Mouse (Mus musculus) heart, embryonic 11.5 days (tissue): ENCODE data around the gene Dgkz. TPM values are rescaled to one million over a fixed set of nuclear protein-coding genes. Genes with fewer than 3 reads are reported as not detected.

ENCODE experiments used
- ATAC-seq: fragments of 200-750 bp; cut with Nextera tagmentation; replicated peaks from 2 replicates; pipeline ENCODE4 v1.8.0; 2017; ENCODE audit warnings: moderate library complexity; ENCODE audit not compliant: insufficient number of reproducible peaks, low FRiP score, low TSS enrichment
- H3K27ac ChIP-seq: fragments of 300-500 bp; sonication (generic); 2 replicates; pipeline ENCODE4 v1.5.1; 2014; ENCODE audit warnings: mild to moderate bottlenecking, low read depth, low read length
- H3K27me3 ChIP-seq: fragments of 300-500 bp; sonication (generic); 2 replicates; pipeline ENCODE4 v1.6.1; 2014; ENCODE audit warnings: mild to moderate bottlenecking, low read length, mixed read lengths; ENCODE audit not compliant: control insufficient read depth, insufficient read depth
- H3K36me3 ChIP-seq: fragments of 300-500 bp; sonication (generic); 2 replicates; pipeline ENCODE4 v1.6.1; 2014; ENCODE audit warnings: mild to moderate bottlenecking, low read length, moderate library complexity, mixed read lengths; ENCODE audit not compliant: control insufficient read depth, insufficient read depth
- H3K4me1 ChIP-seq: fragments of 300-500 bp; sonication (generic); 2 replicates; pipeline ENCODE4 v1.6.1; 2014; ENCODE audit warnings: low read length; ENCODE audit not compliant: control insufficient read depth, insufficient read depth
- H3K4me2 ChIP-seq: fragments of 300-500 bp; sonication (generic); 2 replicates; pipeline ENCODE4 v1.6.1; 2014; ENCODE audit warnings: mild to moderate bottlenecking, moderate library complexity
- H3K4me3 ChIP-seq: fragments of 300-500 bp; sonication (generic); 2 replicates; pipeline ENCODE4 v1.5.1; 2014; ENCODE audit warnings: low read depth, low read length
- H3K9ac ChIP-seq: fragments of 300-500 bp; sonication (generic); 2 replicates; pipeline ENCODE4 v1.6.1; 2014; ENCODE audit warnings: mild to moderate bottlenecking, low read depth, low read length, moderate library complexity
- H3K9me3 ChIP-seq: fragments of 300-500 bp; sonication (generic); replicated peaks from 2 replicates; pipeline ENCODE4 v1.6.1; 2016; ENCODE audit warnings: low read length; ENCODE audit not compliant: control insufficient read depth
- WGBS: fragments of 180-500 bp; shearing (Covaris S2); extraction: QIAGEN DNeasy Blood & Tissue Kit; methylation state at CpG from one replicate; pipeline ENCODE4 v1.1.7; 2014; ENCODE audit not compliant: insufficient replicate concordance; 5-methylcytosine and 5-hydroxymethylcytosine counted together
- polyA plus RNA-seq: library from polyadenylated mRNA; unstranded; fragments of >200 nt; fragmentation: Nextera tagmentation; extraction: Ambion mirVana; gene quantifications from 2 replicates; pipeline ENCODE4 v1.2.1, GENCODE M21; 2014

Dgkz gene
- polyA plus RNA-seq, 1 experiment from 2014 or later: 42.1 TPM

DNA sequence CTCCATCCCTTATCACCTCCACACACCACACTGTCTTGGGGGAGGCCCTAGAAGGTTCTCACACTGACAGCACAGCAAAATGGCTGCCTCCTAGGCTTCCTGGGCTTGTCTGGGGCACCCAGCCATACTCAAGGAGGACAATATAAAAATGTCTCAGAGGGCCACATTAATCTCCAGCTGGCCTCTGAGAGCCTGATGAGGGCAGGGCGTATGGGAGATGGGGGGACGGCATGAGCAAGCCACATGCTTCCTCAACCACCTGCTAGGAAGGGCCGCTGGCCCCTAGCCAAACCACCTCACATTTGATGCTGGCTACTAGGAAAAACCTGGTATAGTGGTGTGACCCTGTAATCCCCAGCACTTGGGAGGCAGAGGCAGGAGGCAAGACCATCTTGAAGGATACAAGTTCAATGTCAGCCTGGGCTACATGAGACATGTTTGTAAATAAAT lies 26.8 kb downstream of the Dgkz start:
- peak overlapping the region; percentile 97 for H3K27ac ChIP-seq
- H3K4me2 ChIP-seq: peak overlapping the region; percentile 76
- peaks cover 71% of the 10 kb centered on the region for H3K4me1 ChIP-seq
- no peaks in the 10 kb centered on the region for H3K9me3 ChIP-seq
- WGBS: 57% methylated on average over 3 of the region's 3 CpGs
- ATAC-seq: no peak
- peak overlapping the region; percentile 83 for H3K9ac ChIP-seq
- H3K4me3 ChIP-seq: peak overlapping the region; percentile 45; the same call in 1 of the 2 replicates
- no peaks in the 10 kb centered on the region for H3K36me3 ChIP-seq
- H3K27me3 ChIP-seq: no peaks in the 10 kb centered on the region

GRCm38 (mm10) chr2:91948151-91948509 lies 27.5 kb downstream of the Dgkz start:
- H3K4me2 ChIP-seq: peak overlapping the region; percentile 52
- ATAC-seq: no peak
- H3K9me3 ChIP-seq: no peaks in the 10 kb centered on the region
- peaks cover 64% of the 10 kb centered on the region for H3K4me1 ChIP-seq
- peak overlapping the region; percentile 97 for H3K27ac ChIP-seq
- peak overlapping the region; percentile 2; the same call in 1 of the 2 replicates for H3K4me3 ChIP-seq
- no peaks in the 10 kb centered on the region for H3K27me3 ChIP-seq
- 0 out of 2 replicates have a peak overlapping the region, but pooled peaks have one; percentile 30 for H3K9ac ChIP-seq
- WGBS: 44% methylated on average over 6 of the region's 6 CpGs
- no peaks in the 10 kb centered on the region for H3K36me3 ChIP-seq

DNA sequence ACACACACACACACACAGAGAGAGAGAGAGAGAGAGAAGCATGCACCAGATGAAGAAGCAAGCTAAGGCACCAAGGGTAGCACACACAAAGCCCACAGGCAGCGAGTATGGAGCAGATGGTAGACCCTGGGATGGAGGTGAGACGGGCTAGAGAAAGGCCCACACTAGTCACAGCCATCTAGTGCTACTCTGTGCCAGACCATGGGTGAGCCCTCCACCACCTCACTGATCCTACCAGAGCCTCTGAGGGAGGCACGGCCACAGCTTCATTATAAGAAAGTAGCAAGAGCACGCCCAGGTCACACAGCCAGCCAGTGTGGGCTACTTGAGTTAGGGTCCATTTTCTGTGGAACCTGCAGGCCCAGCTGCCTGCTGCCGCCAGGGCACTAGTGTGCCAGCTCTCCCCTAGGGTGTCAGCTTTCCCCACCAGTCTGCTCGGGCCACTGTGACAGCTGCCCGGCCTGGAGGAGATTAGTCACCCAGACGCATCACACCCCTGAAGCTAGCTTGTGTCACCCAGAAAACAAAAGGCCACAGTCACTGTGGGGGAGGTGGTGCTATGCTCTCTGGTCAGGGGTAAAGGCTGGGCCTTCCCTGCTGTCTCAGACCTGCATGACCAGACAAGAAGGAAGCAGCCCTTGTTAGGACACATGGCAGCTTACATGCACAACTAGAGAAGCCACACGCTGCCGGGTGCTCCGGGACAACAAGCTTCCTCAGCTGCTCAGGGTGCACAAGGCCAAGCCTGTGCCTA lies 28.1 kb downstream of the Dgkz start:
- H3K4me3 ChIP-seq: peak overlapping the region; percentile 2; the same call in 1 of the 2 replicates
- no peaks in the 10 kb centered on the region for H3K36me3 ChIP-seq
- no peaks in the 10 kb centered on the region for H3K27me3 ChIP-seq
- 42% methylated on average over 11 of the region's 11 CpGs for WGBS
- peak overlapping the region; percentile 30; the same call in 1 of the 2 replicates for H3K9ac ChIP-seq
- ATAC-seq: peak; percentile 43
- H3K9me3 ChIP-seq: no peaks in the 10 kb centered on the region
- H3K27ac ChIP-seq: peak overlapping the region; percentile 97
- H3K4me2 ChIP-seq: peak overlapping the region; percentile 52
- peaks cover 63% of the 10 kb centered on the region for H3K4me1 ChIP-seq

DNA sequence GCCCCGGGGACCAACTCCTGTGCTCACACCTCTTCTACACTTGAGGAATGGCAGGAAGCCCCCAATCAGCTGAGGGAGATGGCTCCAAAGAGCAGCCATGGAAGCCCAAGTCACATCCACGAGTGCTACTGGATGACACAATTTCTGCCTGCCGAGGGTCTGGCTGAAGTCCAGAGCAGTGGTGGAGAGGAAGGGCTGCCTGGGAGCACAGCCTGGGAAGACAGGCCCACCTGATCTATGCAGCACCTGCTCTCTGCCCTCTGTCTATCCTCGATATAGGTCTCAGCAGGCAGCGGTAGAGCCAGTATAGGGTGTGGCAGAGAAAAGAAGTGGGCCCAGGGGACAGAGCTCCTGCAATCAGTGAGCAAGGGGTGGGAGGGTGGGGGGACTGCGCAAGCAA lies 28.8 kb downstream of the Dgkz start:
- 41% methylated on average over 6 of the region's 6 CpGs for WGBS
- Histone ChIP-seq H3K9ac (peak overlapping the region; percentile 17), H3K27ac (peak overlapping the region; percentile 97), H3K9me3 (no peaks in the 10 kb centered on the region), H3K4me1 (peaks cover 63% of the 10 kb centered on the region), H3K27me3 (no peaks in the 10 kb centered on the region), H3K4me3 (no peak overlapping the region), H3K4me2 (peak overlapping the region; percentile 52), H3K36me3 (0 out of 2 replicates have a peak, but pooled peaks cover 3% of the 10 kb centered on the region)
- no peak for ATAC-seq

DNA sequence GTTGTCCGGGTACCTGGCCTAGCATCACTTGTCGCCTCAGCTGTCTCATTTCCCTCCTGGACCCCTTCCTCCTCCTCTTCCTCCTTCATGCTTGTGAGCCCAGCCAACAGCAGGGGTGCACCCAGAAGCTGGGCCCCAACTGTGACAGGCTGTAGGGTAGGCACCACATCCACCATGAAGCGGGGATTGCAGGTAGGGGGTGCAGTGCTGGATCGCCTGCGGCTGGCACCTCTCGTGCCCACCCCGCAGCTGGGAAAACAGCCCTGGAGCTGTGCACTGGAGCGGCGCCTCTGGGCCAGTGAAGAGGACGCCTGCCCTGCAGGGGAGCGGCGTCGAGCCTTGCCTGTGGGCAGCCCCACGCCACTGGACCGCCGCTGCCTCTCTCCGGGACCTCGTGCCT lies 30.2 kb downstream of the Dgkz start, which contains the start of gene Gm9821:
TSS of gene Gm9821 (plus strand) at position 221 of the 400 bp plus-strand sequence.
- Histone ChIP-seq H3K4me2 (peak within 1 kb of the TSS; percentile 52; the same call in 1 of the 2 replicates), H3K27me3 (no peaks in the 10 kb centered on the region), H3K4me1 (peaks cover 58% of the 10 kb centered on the region), H3K27ac (no peak within 1 kb of the TSS), H3K9ac (0 out of 2 replicates have a peak within 1 kb of the TSS, but pooled peaks have one; percentile 54), H3K4me3 (no peak within 1 kb of the TSS), H3K9me3 (no peaks in the 10 kb centered on the region), H3K36me3 (peaks cover 5% of the 10 kb centered on the region)
- WGBS: 91% methylated on average over 18 of the region's 18 CpGs
- no peak for ATAC-seq

GRCm38 (mm10) chr2:91944170-91944950 lies 31.3 kb downstream of the Dgkz start:
- Histone ChIP-seq H3K4me2 (no peak overlapping the region), H3K4me3 (no peak overlapping the region), H3K9ac (0 out of 2 replicates have a peak overlapping the region, but pooled peaks have one; percentile 54), H3K4me1 (peaks cover 47% of the 10 kb centered on the region), H3K27me3 (no peaks in the 10 kb centered on the region), H3K36me3 (peaks cover 15% of the 10 kb centered on the region), H3K9me3 (no peaks in the 10 kb centered on the region), H3K27ac (no peak overlapping the region)
- 42% methylated on average over 13 of the region's 13 CpGs for WGBS
- peak; percentile 33 for ATAC-seq

DNA sequence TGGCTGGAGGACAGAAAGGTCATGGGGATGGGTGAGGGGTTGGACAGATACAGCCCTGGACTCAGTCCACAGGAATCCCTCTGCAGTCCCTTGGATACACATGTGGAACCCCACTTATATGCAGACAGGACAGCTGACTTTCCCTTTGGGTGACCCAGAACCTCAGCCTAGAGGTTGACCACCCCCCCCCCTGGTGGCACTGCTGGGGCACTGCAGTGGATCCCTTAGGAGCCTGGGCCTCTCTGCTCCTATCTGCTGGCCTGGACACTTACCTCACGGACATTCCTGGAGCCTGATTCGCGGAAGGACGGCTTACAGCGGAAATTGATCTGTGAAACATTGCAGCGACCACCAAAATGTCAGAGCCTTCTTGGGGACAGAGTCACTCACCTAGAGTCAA lies 33.3 kb downstream of the Dgkz start:
- H3K27ac ChIP-seq: 0 out of 2 replicates have a peak overlapping the region, but pooled peaks have one; percentile 15
- no peak for ATAC-seq
- peaks cover 31% of the 10 kb centered on the region for H3K36me3 ChIP-seq
- no peaks in the 10 kb centered on the region for H3K27me3 ChIP-seq
- no peak overlapping the region for H3K4me3 ChIP-seq
- peaks cover 27% of the 10 kb centered on the region for H3K4me1 ChIP-seq
- H3K4me2 ChIP-seq: no peak overlapping the region
- 0 out of 2 replicates have a peak overlapping the region, but pooled peaks have one; percentile 16 for H3K9ac ChIP-seq
- no peaks in the 10 kb centered on the region for H3K9me3 ChIP-seq
- 39% methylated on average over 6 of the region's 6 CpGs for WGBS

- H3K27me3 ChIP-seq: no peaks in the 10 kb centered on the region
- no peak for ATAC-seq
- no peaks in the 10 kb centered on the region for H3K9me3 ChIP-seq
- WGBS: 87% methylated on average over 15 of the region's 15 CpGs
- H3K4me1 ChIP-seq: peaks cover 12% of the 10 kb centered on the region
- no peak overlapping the region for H3K27ac ChIP-seq
- no peak overlapping the region for H3K4me3 ChIP-seq
- H3K9ac ChIP-seq: no peak overlapping the region
- H3K36me3 ChIP-seq: peaks cover 48% of the 10 kb centered on the region
- H3K4me2 ChIP-seq: no peak overlapping the region
Observed at GRCm38 (mm10) chr2:91939303-91939935, 36.2 kb downstream of the Dgkz start.
